Mouse (Mus musculus) heart, postnatal 0 days (tissue): ENCODE measurements around the gene Igf2bp3. TPM values are rescaled to one million over a fixed set of nuclear protein-coding genes. Genes with fewer than 3 reads are reported as not detected.

Experiments used
- ATAC-seq: fragments of 200-750 bp; cut with Nextera tagmentation; 2 replicates; pipeline ENCODE4 v1.8.0; 2017; ENCODE audit warnings: low read depth, moderate number of reproducible peaks, moderate library complexity; ENCODE audit not compliant: insufficient read depth
- DNase-seq: peaks from one replicate; pipeline ENCODE4 v3.0.0-alpha.2; 2016; ENCODE audit warnings: low spot score
- H3K27ac ChIP-seq: fragments of 300-500 bp; sonication (generic); 2 replicates; pipeline ENCODE4 v1.5.1; 2014; ENCODE audit warnings: low read depth, mild to moderate bottlenecking
- H3K27me3 ChIP-seq: fragments of 300-500 bp; sonication (generic); 2 replicates; pipeline ENCODE4 v1.6.1; 2014; ENCODE audit warnings: low read length, mixed read lengths; ENCODE audit not compliant: control insufficient read depth, insufficient read depth
- H3K36me3 ChIP-seq: fragments of 300-500 bp; sonication (generic); replicated peaks from 2 replicates; pipeline ENCODE4 v1.6.1; 2014; ENCODE audit warnings: low read length, mixed read lengths; ENCODE audit not compliant: control insufficient read depth, insufficient read depth
- H3K4me1 ChIP-seq: fragments of 300-500 bp; sonication (generic); 2 replicates; pipeline ENCODE4 v1.6.1; 2014; ENCODE audit warnings: antibody characterized with exemption; ENCODE audit not compliant: control insufficient read depth, insufficient read depth
- H3K4me2 ChIP-seq: fragments of 300-500 bp; sonication (generic); 2 replicates; pipeline ENCODE4 v1.6.1; 2014; ENCODE audit warnings: low read depth, mild to moderate bottlenecking, low read length, moderate library complexity
- H3K4me3 ChIP-seq: fragments of 300-500 bp; sonication (generic); 2 replicates; pipeline ENCODE4 v1.5.1; 2014; ENCODE audit warnings: low read depth, low read length
- H3K9ac ChIP-seq: fragments of 300-500 bp; sonication (generic); replicated peaks from 2 replicates; pipeline ENCODE4 v1.6.1; 2014; ENCODE audit warnings: low read depth, low read length, mixed read lengths
- H3K9me3 ChIP-seq: fragments of 300-500 bp; sonication (generic); replicated peaks from 2 replicates; pipeline ENCODE4 v1.6.1; 2016; ENCODE audit warnings: low read length; ENCODE audit not compliant: control insufficient read depth
- CTCF ChIP-seq: IDR thresholded peaks from 2 replicates; pipeline ENCODE4 v1.5.1; 2016; ENCODE audit warnings: antibody characterized with exemption, control low read depth, low read depth
- EP300 ChIP-seq: IDR thresholded peaks from 2 replicates; pipeline ENCODE4 v1.6.1; 2016; ENCODE audit warnings: antibody characterized with exemption, low read depth
- WGBS: fragments of 180-500 bp; shearing (Covaris S2); extraction: QIAGEN DNeasy Blood & Tissue Kit; methylation state at CpG from one replicate; pipeline ENCODE4 v1.1.7; 2014; 5-methylcytosine and 5-hydroxymethylcytosine counted together
- polyA plus RNA-seq: library from polyadenylated mRNA; unstranded; fragments of >200 nt; fragmentation: Nextera tagmentation; extraction: Ambion mirVana; gene quantifications from 2 replicates; pipeline ENCODE4 v1.2.1, GENCODE M21; 2015
- total RNA-seq: library from RNA; depleted of rRNA; stranded (reverse); fragments of >200 nt; gene quantifications from 2 replicates; pipeline ENCODE4 v1.2.3, GENCODE M21; 2014; ENCODE audit warnings: low replicate concordance

The Igf2bp3 gene
- total and polyA plus RNA-seq, 2 experiments from 2014 or later = 9.4 to 21.0 TPM

DNA sequence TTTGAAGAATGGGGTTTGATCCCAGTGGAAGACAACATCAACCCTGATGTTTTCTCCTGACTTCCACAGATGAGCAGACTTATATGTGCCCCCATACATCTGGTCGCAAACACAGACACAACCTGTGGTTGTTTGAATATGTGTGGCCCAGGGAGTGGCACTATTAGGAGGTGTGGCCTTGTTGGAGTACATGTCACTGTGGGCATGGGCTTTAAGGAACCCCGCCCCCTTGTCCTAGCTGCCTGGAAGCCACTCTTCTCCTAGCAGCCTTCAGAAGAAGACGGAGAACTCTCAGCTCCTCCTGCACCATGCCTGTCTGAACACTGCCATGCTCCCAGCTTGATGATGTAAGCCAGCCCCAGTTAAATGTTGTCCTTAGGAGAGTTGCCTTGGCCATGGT, 94.4 kb downstream of the Igf2bp3 start:
- no peak for DNase-seq
- Histone ChIP-seq H3K9me3 (0 out of 2 replicates have a peak, but pooled peaks cover 5% of the 10 kb centered on the region), H3K36me3 (peaks cover 17% of the 10 kb centered on the region; the same call in 1 of the 2 replicates), H3K4me2 (no peak overlapping the region), H3K27me3 (no peaks in the 10 kb centered on the region), H3K4me3 (no peak overlapping the region), H3K27ac (0 out of 2 replicates have a peak overlapping the region, but pooled peaks have one; percentile 5), H3K4me1 (no peaks in the 10 kb centered on the region), H3K9ac (no peak overlapping the region)
- ATAC-seq = no peak
- WGBS = 83% methylated on average over 3 of the region's 3 CpGs
- no peak for TF ChIP-seq CTCF
- no peak for TF ChIP-seq EP300

DNA sequence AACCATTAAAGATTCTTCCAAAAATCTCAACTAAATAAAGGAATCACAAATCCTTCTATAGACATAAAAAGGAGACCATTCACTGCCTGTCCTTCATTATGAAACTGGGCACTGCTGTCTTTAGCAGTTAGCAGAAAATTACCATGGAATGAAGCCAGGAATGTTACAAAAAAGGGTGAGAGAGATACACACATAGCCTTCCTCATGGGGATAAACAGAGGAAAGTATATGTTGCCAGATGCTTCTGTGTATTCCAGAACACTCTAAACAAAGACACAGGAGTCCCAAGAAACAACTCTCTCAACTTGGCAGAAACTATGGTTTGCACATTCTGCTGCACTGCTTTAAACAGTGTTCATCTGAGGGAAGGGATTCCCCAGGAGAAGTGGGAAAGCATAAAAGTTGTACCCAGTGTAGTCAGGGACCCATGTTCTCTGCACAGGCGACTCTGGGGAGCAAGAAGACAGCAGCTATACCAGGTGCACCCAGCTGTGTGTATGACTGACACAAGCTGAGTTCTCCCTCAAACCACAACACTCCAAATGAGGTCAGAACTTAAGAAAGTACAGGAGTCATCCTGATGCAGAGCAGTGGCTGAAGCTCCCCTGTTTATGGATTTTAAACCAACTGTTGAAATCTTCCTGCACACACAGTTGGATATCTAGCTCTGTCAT, 95.2 kb downstream of the Igf2bp3 start:
- H3K27ac ChIP-seq = peak overlapping the region; percentile 5
- no peak overlapping the region for H3K4me2 ChIP-seq
- 50% methylated on average over 1 of the region's 1 CpGs for WGBS
- H3K9ac ChIP-seq = no peak overlapping the region
- peaks cover 17% of the 10 kb centered on the region; the same call in 1 of the 2 replicates for H3K36me3 ChIP-seq
- no peak for ATAC-seq
- H3K27me3 ChIP-seq = no peaks in the 10 kb centered on the region
- no peak overlapping the region for H3K4me3 ChIP-seq
- TF ChIP-seq CTCF (no peak), EP300 (no peak)
- DNase-seq = no peak
- H3K9me3 ChIP-seq = 0 out of 2 replicates have a peak, but pooled peaks cover 5% of the 10 kb centered on the region
- no peaks in the 10 kb centered on the region for H3K4me1 ChIP-seq

DNA sequence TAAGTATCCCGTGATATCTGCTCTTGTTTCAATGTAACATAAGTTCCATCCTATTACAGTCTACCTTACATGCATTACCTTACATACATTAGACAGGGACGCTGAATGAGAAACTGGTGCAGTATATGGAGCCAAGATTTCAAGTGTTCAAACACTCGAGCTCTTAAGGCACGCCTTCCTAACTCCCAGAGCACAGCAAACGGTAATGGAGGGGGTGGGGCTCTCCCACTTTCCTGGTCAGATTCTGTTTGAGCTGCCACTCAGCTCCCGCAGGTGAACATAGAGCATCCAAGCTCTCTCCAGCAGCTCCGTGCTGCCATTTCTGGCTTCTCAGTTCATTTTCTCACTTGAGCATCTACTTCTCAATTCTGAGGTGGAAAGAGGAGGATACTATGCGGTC, 96.3 kb downstream of the Igf2bp3 start:
- no peak for DNase-seq
- Histone ChIP-seq H3K9ac (no peak overlapping the region), H3K27ac (no peak overlapping the region), H3K27me3 (no peaks in the 10 kb centered on the region), H3K36me3 (peaks cover 17% of the 10 kb centered on the region; the same call in 1 of the 2 replicates), H3K4me3 (no peak overlapping the region), H3K4me2 (no peak overlapping the region), H3K4me1 (no peaks in the 10 kb centered on the region), H3K9me3 (0 out of 2 replicates have a peak, but pooled peaks cover 5% of the 10 kb centered on the region)
- no peak for TF ChIP-seq EP300
- TF ChIP-seq CTCF = no peak
- WGBS = 66% methylated on average over 8 of the region's 8 CpGs
- no peak for ATAC-seq

GRCm38 (mm10) chr6:49116241-49116640, 98.5 kb downstream of the Igf2bp3 start:
- no peak for ATAC-seq
- DNase-seq = no peak
- Histone ChIP-seq H3K9ac (no peak overlapping the region), H3K27ac (no peak overlapping the region), H3K27me3 (no peaks in the 10 kb centered on the region), H3K4me1 (no peaks in the 10 kb centered on the region), H3K4me3 (no peak overlapping the region), H3K36me3 (peaks cover 17% of the 10 kb centered on the region; the same call in 1 of the 2 replicates), H3K4me2 (no peak overlapping the region), H3K9me3 (no peaks in the 10 kb centered on the region)
- TF ChIP-seq EP300 = no peak
- TF ChIP-seq CTCF = no peak
- WGBS = 79% methylated on average over 8 of the region's 8 CpGs

DNA sequence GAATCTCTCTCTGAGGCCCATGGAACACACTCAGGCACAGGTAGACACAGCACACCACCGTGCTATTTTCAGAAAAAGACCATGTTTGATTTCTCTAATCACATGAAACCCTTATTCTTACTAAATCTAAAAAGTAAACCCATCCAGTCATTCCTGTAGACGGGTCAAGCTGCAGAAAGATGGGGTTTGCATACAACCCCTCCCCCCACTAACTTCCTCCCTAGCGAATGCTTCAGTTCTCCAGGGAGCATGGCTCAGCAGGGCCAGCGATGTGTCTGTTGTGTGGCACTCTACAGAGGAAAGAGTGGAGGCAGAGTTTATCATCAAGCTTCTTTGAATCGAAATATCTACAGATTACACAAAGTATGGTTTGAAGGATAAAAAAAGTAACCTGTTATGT, 99.2 kb downstream of the Igf2bp3 start:
- H3K27me3 ChIP-seq = no peaks in the 10 kb centered on the region
- no peaks in the 10 kb centered on the region for H3K4me1 ChIP-seq
- no peak overlapping the region for H3K4me3 ChIP-seq
- WGBS = 62% methylated on average over 5 of the region's 5 CpGs
- H3K27ac ChIP-seq = no peak overlapping the region
- no peak for DNase-seq
- no peaks in the 10 kb centered on the region for H3K9me3 ChIP-seq
- TF ChIP-seq EP300 = no peak
- no peak for TF ChIP-seq CTCF
- no peak for ATAC-seq
- no peak overlapping the region for H3K9ac ChIP-seq
- peaks cover 17% of the 10 kb centered on the region; the same call in 1 of the 2 replicates for H3K36me3 ChIP-seq
- no peak overlapping the region for H3K4me2 ChIP-seq
